Mouse (Mus musculus): ENCODE data around the gene Ube2l3. TPM values are rescaled to one million over a fixed set of nuclear protein-coding genes. Genes with fewer than 3 reads are reported as not detected.

Gene Ube2l3
- total RNA-seq, 2 experiments from 2014 or later: 140 to 146 TPM

- peak; percentile 52 to 68 for DNase-seq (ENCODE audit: extremely low spot score in 1 of 2, low spot score in 2 of 2)
- intact Hi-C loops (cut with DNase I): no loop called here
- Histone ChIP-seq H3K27ac (peak within 1 kb of the TSS; percentile 79), H3K4me3 (peak within 1 kb of the TSS; percentile 83)
- no peak for TF ChIP-seq CTCF (IDR thresholded peaks at IDR 0.05)
Measured at GRCm38 (mm10) chr16:17110771-17111743, 91.4 kb downstream of the Ube2l3 start, which contains the start of gene Ppil2. Gene Ppil2, minus strand, starts transcription at chr16:17111257.

- intact Hi-C loops (cut with DNase I): no loop called here
Measured at GRCm38 (mm10) chr16:17104600-17104999, 97.8 kb downstream of the Ube2l3 start.

GRCm38 (mm10) chr16:17102630-17103220 is 99.7 kb downstream of the Ube2l3 start:
- no peak for TF ChIP-seq CTCF (IDR thresholded peaks at IDR 0.05)
- Histone ChIP-seq H3K4me3 (no peak overlapping the region), H3K27ac (no peak overlapping the region)
- no peak for DNase-seq (ENCODE audit: extremely low spot score in 1 of 2, low spot score in 2 of 2)
- intact Hi-C loops (cut with DNase I): no loop called here

More at GRCm38 (mm10) chr16:17104600-17104999, 97.8 kb downstream of the Ube2l3 start:
- no peak for TF ChIP-seq CTCF (IDR thresholded peaks at IDR 0.05)
- no peak overlapping the region for H3K4me3 ChIP-seq
- H3K27ac ChIP-seq: no peak overlapping the region
- no peak for DNase-seq (ENCODE audit: extremely low spot score in 1 of 2, low spot score in 2 of 2)

Small RNAs within 50 kb of the gene (microRNA-seq; reads per million reads assigned to microRNA genes)
- gene Mir130b (97.3 to 106 reads per million in 2 experiments), gene Mir301b (0.24 to 4.4 reads per million in 2 experiments)

Other genes with a start within 250 kb of the Ube2l3 start
- 100 to 1,000 TPM; 442 to 445 TPM for gene Mapk1, start 219.3 kb downstream of the Ube2l3 start, total RNA-seq (2021)
- 10 to 100 TPM; 36.4 to 40.6 TPM for gene Ypel1, start 133.0 kb downstream of the Ube2l3 start, total RNA-seq (2021)
- 10 to 100 TPM; 85.3 to 89.8 TPM for gene Ppil2, start 91.4 kb downstream of the Ube2l3 start, total RNA-seq (2021)
- 1 to 10 TPM; 1.1 to 2.5 TPM for gene 2610318N02Rik, start 77.5 kb downstream of the Ube2l3 start, total RNA-seq (2021)
- 10 to 100 TPM; 20.2 to 25.2 TPM for gene Sdf2l1, start 70.3 kb downstream of the Ube2l3 start, total RNA-seq (2021)
- 10 to 100 TPM; 24.0 to 25.4 TPM for gene Ydjc, start 58.0 kb downstream of the Ube2l3 start, total RNA-seq (2021)
- 1 to 10 TPM; 1.3 to 2.1 TPM for gene Ccdc116, start 55.4 kb downstream of the Ube2l3 start, total RNA-seq (2021)
- gene Rimbp3, start 6.0 kb upstream of the Ube2l3 start, total RNA-seq (2021): 1 to 10 TPM; 1.8 to 2.0 TPM
- gene Hic2, start 30.9 kb upstream of the Ube2l3 start, total RNA-seq (2021): 1 to 10 TPM; 5.3 to 6.0 TPM
- 100 to 1,000 TPM; 105 to 116 TPM for gene Tmem191c, start 73.4 kb upstream of the Ube2l3 start, total RNA-seq (2021)
- 1 to 10 TPM; 1.8 to 2.8 TPM for gene Serpind1, start 128.7 kb upstream of the Ube2l3 start, total RNA-seq (2021)
- 10 to 100 TPM; 19.2 to 21.3 TPM for gene Snap29, start 203.3 kb upstream of the Ube2l3 start, total RNA-seq (2021)
- gene Pi4ka, start 203.7 kb upstream of the Ube2l3 start, total RNA-seq (2021): 100 to 1,000 TPM; 343 to 370 TPM
- gene Crkl, start 249.3 kb upstream of the Ube2l3 start, total RNA-seq (2021): 10 to 100 TPM; 31.9 to 36.7 TPM